ENCODE assay signal across 7 mouse cellular contexts in the genomic region with DNA sequence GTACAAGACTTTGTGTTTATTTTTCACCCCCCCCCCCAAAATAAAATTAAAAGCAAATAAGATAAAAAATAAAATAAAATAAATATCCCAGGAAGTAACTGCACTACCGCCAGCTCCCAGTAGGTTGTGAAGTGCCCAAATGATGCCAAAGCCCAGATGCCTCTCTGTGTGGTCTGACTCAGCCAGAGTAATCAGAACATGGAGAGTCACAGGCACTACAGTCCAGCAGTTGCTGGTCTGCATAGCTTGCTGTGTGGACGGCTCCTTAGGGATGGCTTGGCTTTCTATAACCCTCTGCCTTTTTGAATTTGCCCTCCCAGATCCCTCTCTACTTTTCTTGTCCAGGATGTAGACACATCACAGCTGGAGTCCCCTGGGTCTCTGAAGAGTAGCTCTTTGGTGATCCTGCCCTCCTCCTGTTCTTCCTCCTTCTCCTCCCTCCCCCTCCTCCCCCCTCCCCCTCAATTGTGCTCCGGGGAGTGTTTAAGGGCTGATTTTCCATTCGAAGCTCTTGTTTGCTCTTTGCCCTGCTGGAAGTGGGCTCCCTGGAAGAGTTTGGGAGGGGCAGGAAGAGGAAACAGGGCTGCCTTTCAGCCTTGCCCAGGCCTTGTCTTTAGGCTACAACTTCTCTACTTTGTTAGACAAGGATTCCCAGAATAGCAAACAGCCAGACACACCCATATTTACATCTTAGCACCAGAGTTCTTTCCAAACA.
DNase-seq lines count a peak whose midpoint lies in the region; ATAC-seq lines count a peak whose summit lies in the region.

No protein-coding gene starts in this region.

- peaks cover 12% of the 10 kb centered on the region; the same call in 1 of the 2 replicates for H3K4me1 ChIP-seq in midbrain, embryonic 12.5 days
- H3K4me1 ChIP-seq in midbrain, embryonic 15.5 days = no peaks in the 10 kb centered on the region
- peaks cover 5% of the 10 kb centered on the region; the same call in 1 of the 2 replicates for H3K4me1 ChIP-seq in embryonic facial prominence, embryonic 14.5 days (ENCODE audit: control insufficient read depth, insufficient read depth, low read length)

- no peaks in the 10 kb centered on the region for H3K9me3 ChIP-seq in midbrain, embryonic 12.5 days
- H3K9me3 ChIP-seq in midbrain, embryonic 15.5 days = no peaks in the 10 kb centered on the region
- no peaks in the 10 kb centered on the region for H3K9me3 ChIP-seq in embryonic facial prominence, embryonic 14.5 days (ENCODE audit: control insufficient read depth, low read length)

- ATAC-seq in midbrain, embryonic 12.5 days (ENCODE audit: low FRiP score, low read depth) = 0 out of 2 replicates have a peak, but pooled peaks have one; percentile 38
- no peak for ATAC-seq in midbrain, embryonic 15.5 days (replicated peaks)
- no peak for ATAC-seq in embryonic facial prominence, embryonic 14.5 days (ENCODE audit: low read depth)

- H3K27me3 ChIP-seq in midbrain, embryonic 12.5 days = peaks cover 3% of the 10 kb centered on the region; the same call in 1 of the 2 replicates
- 0 out of 2 replicates have a peak, but pooled peaks cover 3% of the 10 kb centered on the region for H3K27me3 ChIP-seq in midbrain, embryonic 15.5 days (replicated peaks)
- H3K27me3 ChIP-seq in embryonic facial prominence, embryonic 14.5 days (replicated peaks; ENCODE audit: control insufficient read depth, insufficient read depth, low read length) = no peaks in the 10 kb centered on the region

- H3K4me2 ChIP-seq in midbrain, embryonic 12.5 days (replicated peaks) = no peak overlapping the region
- no peak overlapping the region for H3K4me2 ChIP-seq in midbrain, embryonic 15.5 days
- no peak overlapping the region for H3K4me2 ChIP-seq in embryonic facial prominence, embryonic 14.5 days (ENCODE audit: low read depth, low read length)

- H3K27ac ChIP-seq in midbrain, embryonic 12.5 days (replicated peaks) = no peak overlapping the region
- no peak overlapping the region for H3K27ac ChIP-seq in midbrain, embryonic 15.5 days
- H3K27ac ChIP-seq in embryonic facial prominence, embryonic 14.5 days (replicated peaks; ENCODE audit: low read depth, low read length) = 0 out of 2 replicates have a peak overlapping the region, but pooled peaks have one; percentile 13

- no peaks in the 10 kb centered on the region for H3K36me3 ChIP-seq in midbrain, embryonic 12.5 days
- no peaks in the 10 kb centered on the region for H3K36me3 ChIP-seq in midbrain, embryonic 15.5 days (replicated peaks)
- peaks cover 14% of the 10 kb centered on the region; the same call in 1 of the 2 replicates for H3K36me3 ChIP-seq in embryonic facial prominence, embryonic 14.5 days (ENCODE audit: control insufficient read depth, insufficient read depth, low read length)

- WGBS in midbrain, embryonic 12.5 days = 21% methylated on average over 4 of the region's 4 CpGs
- 25% methylated on average over 4 of the region's 4 CpGs for WGBS in midbrain, embryonic 15.5 days
- 24% methylated on average over 4 of the region's 4 CpGs for WGBS in embryonic facial prominence, embryonic 14.5 days

- no peak for DNase-seq in embryonic facial prominence, embryonic 14.5 days (ENCODE audit: low spot score)
- DNase-seq in kidney, postnatal 10 days = peak; percentile 51
- peak; percentile 52 for DNase-seq in testis, postnatal 10 days (ENCODE audit: low spot score)
- DNase-seq in urinary bladder, postnatal 4 days (ENCODE audit: low spot score in 2 of 2) = no peak
- no peak for DNase-seq in cerebellum, adult 9-11 months

- H3K9ac ChIP-seq in midbrain, embryonic 12.5 days (replicated peaks) = no peak overlapping the region
- no peak overlapping the region for H3K9ac ChIP-seq in midbrain, embryonic 15.5 days
- H3K9ac ChIP-seq in embryonic facial prominence, embryonic 14.5 days (ENCODE audit: low read depth, low read length) = no peak overlapping the region

- H3K4me3 ChIP-seq in midbrain, embryonic 12.5 days = no peak overlapping the region
- H3K4me3 ChIP-seq in midbrain, embryonic 15.5 days = no peak overlapping the region
- no peak overlapping the region for H3K4me3 ChIP-seq in embryonic facial prominence, embryonic 14.5 days (ENCODE audit: low read depth, low read length)

Comparison
In these comparisons a context has a peak if more than half of its experiments do, and no peak if none do; other contexts are left out.
1. DNase-seq: peak in kidney, postnatal 10 days (single experiment) and testis, postnatal 10 days (single experiment); none in embryonic facial prominence, embryonic 14.5 days (single experiment), urinary bladder, postnatal 4 days (0 of 2) and cerebellum, adult 9-11 months (single experiment).